Mouse (Mus musculus) lung, embryonic 16.5 days (tissue): ENCODE measurements around the gene Wdr81. TPM values are rescaled to one million over a fixed set of nuclear protein-coding genes. Genes with fewer than 3 reads are reported as not detected.
A peak's percentile ranks its signal among the peaks of the same experiment; 100 is the strongest.
"Not testable (repeated sequence)": the region's sequence is repeated elsewhere in the genome, so short reads cannot be mapped to it uniquely, and the experiment has no call there.

Experiments used
- ATAC-seq: fragments of 200-750 bp; cut with Nextera tagmentation; 2 replicates; pipeline ENCODE4 v1.8.0; 2017; ENCODE audit warnings: low read depth, mild to moderate bottlenecking, moderate library complexity
- H3K27ac ChIP-seq: fragments of 300-500 bp; sonication (generic); 2 replicates; pipeline ENCODE4 v1.5.1; 2014; ENCODE audit warnings: mild to moderate bottlenecking, control low read depth, low read length
- H3K27me3 ChIP-seq: fragments of 300-500 bp; sonication (generic); 2 replicates; pipeline ENCODE4 v1.6.1; 2014; ENCODE audit warnings: low read depth, low read length, mixed read lengths; ENCODE audit not compliant: control insufficient read depth, insufficient read depth
- H3K36me3 ChIP-seq: fragments of 300-500 bp; sonication (generic); 2 replicates; pipeline ENCODE4 v1.6.1; 2014; ENCODE audit warnings: low read length; ENCODE audit not compliant: control insufficient read depth, insufficient read depth
- H3K4me1 ChIP-seq: fragments of 300-500 bp; sonication (generic); replicated peaks from 2 replicates; pipeline ENCODE4 v1.6.1; 2014; ENCODE audit warnings: low read length, mixed read lengths; ENCODE audit not compliant: control insufficient read depth, insufficient read depth
- H3K4me2 ChIP-seq: fragments of 300-500 bp; sonication (generic); 2 replicates; pipeline ENCODE4 v1.6.1; 2014; ENCODE audit warnings: low read depth, low read length, control low read depth
- H3K4me3 ChIP-seq: fragments of 300-500 bp; sonication (generic); 2 replicates; pipeline ENCODE4 v1.5.1; 2014; ENCODE audit warnings: mild to moderate bottlenecking, low read length, control low read depth
- H3K9ac ChIP-seq: fragments of 300-500 bp; sonication (generic); 2 replicates; pipeline ENCODE4 v1.6.1; 2014; ENCODE audit warnings: low read length, control low read depth
- H3K9me3 ChIP-seq: fragments of 300-500 bp; sonication (generic); 2 replicates; pipeline ENCODE4 v1.6.1; 2016; ENCODE audit warnings: low read length; ENCODE audit not compliant: control insufficient read depth
- WGBS: fragments of 180-500 bp; shearing (Covaris S2); extraction: QIAGEN DNeasy Blood & Tissue Kit; methylation state at CpG from one replicate; pipeline ENCODE4 v1.1.7; 2014; 5-methylcytosine and 5-hydroxymethylcytosine counted together
- polyA plus RNA-seq: library from polyadenylated mRNA; unstranded; fragments of >200 nt; fragmentation: Nextera tagmentation; extraction: Ambion mirVana; gene quantifications from 2 replicates; pipeline ENCODE4 v1.2.1, GENCODE M21; 2015

Wdr81 gene
- polyA plus RNA-seq, 1 experiment from 2014 or later, result 5.3 TPM

GRCm38 (mm10) chr11:75456440-75456871 lies 1.9 kb upstream of the Wdr81 start:
- Histone ChIP-seq H3K4me3 (no peak overlapping the region), H3K27ac (no peak overlapping the region), H3K36me3 (no peaks in the 10 kb centered on the region), H3K27me3 (no peaks in the 10 kb centered on the region), H3K4me2 (no peak overlapping the region), H3K9me3 (no peaks in the 10 kb centered on the region), H3K4me1 (peaks cover 24% of the 10 kb centered on the region), H3K9ac (no peak overlapping the region)
- 81% methylated on average over 7 of the region's 7 CpGs for WGBS
- ATAC-seq, result no peak

GRCm38 (mm10) chr11:75455971-75456370 lies 1.5 kb upstream of the Wdr81 start:
- not testable (repeated sequence) for ATAC-seq, H3K27me3 ChIP-seq, H3K36me3 ChIP-seq, H3K4me3 ChIP-seq, H3K4me2 ChIP-seq, H3K9ac ChIP-seq, H3K9me3 ChIP-seq, H3K27ac ChIP-seq
- H3K4me1 ChIP-seq, result peaks cover 24% of the 10 kb centered on the region
- WGBS, result 93% methylated on average over 2 of the region's 2 CpGs

DNA sequence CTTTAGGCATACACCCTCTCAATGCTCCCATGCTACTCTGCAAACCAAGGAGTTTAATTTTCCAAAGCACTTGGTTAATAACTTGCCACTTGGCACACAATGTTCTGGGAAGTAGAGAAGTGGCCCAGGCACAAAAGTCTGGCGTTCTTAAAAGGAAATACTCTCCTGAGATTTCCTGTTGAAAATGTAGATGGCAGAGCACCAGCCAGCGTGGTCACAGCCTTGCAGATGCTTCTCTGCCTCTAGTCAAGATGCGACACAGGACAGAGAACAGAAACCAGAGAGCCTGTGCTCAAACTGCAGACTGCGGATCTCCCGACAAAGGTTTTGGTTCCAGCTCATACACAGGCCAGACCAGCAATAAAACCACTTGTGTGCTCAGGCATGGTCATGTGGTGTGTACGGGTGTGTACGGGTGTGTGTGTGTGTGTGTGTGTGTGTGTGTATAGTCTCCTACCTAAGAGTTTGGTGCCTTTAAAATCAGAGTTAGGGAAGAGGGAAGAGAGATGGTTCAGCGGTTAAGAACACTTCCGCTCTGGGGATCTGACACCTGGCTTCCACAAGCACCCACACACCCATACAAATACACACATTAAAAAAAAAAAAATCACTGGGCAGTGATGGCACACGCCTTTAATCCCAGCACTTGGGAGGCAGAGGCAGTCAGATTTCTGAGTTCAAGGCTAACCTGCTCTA lies 672 bp upstream of the Wdr81 start:
- Histone ChIP-seq H3K4me1 (peaks cover 24% of the 10 kb centered on the region), H3K4me2 (peak overlapping the region; percentile 99), H3K36me3 (no peaks in the 10 kb centered on the region), H3K9ac (peak overlapping the region; percentile 73), H3K27me3 (no peaks in the 10 kb centered on the region), H3K4me3 (peak overlapping the region; percentile 66), H3K9me3 (no peaks in the 10 kb centered on the region), H3K27ac (peak overlapping the region; percentile 67)
- WGBS, result 67% methylated on average over 10 of the region's 10 CpGs
- no peak for ATAC-seq

DNA sequence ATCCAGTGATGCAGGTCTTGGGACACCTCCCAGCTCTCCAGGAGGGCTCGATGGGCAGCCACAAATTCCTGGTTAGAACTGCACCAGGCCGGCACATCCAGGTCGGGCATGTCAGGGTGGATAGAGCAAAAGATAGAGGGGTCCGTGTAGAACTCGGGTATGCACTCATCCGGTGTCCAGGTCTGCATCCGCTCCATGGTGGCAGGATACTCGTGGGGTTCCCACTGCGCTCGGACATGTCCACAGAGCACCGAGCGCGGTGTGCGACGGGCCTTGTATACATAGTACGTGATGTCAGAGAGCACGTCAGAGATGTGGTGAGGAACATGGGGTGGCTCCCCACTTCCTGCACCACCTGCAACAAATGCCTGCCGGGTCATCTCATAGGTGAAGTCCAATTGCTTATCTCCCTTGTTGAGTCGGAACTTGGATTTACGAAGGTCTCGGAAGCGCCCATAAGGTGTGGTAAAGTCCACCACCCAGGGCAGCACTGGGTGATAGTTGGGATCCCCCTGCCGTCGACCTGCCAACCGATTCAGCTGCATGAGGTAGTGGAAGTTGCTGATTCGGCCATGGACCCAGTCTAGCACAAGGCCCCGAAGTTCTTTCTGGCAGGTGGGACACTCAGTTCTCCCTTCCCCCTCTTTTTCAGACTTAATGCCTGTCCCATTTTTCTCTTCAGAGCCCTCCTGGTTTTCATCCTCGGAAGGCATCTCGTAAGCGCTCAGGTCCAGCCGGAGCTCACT lies 1.5 kb downstream of the Wdr81 start:
- WGBS, result 92% methylated on average over 31 of the region's 31 CpGs
- ATAC-seq, result no peak
- no peak overlapping the region; the same call in 1 of the 2 replicates for H3K9ac ChIP-seq

DNA sequence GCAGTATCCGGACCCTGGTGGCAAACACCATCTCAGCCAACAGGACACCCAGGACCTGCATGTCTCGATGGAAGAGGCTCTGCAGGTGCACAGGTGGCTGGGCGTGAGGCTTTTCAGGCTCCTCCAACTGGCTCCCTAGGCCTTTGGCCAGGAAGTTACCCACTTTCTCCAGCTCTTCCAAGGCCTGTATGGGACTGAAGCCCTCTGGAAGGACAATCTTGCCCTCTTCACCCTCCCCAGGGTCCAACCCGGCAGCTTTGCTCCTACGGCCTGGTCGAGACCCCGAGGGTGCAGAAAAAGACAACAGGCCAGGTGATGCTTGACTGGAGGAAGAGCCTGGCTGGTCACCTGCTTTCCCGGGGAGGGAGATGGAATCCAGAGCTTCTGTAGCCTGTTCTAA lies 2.4 kb downstream of the Wdr81 start:
- H3K36me3 ChIP-seq, result peaks cover 5% of the 10 kb centered on the region; the same call in 1 of the 2 replicates
- H3K27me3 ChIP-seq, result no peaks in the 10 kb centered on the region
- ATAC-seq, result no peak
- H3K4me2 ChIP-seq, result no peak overlapping the region
- H3K4me1 ChIP-seq, result peaks cover 16% of the 10 kb centered on the region
- no peak overlapping the region for H3K9ac ChIP-seq
- 88% methylated on average over 8 of the region's 8 CpGs for WGBS
- no peak overlapping the region for H3K4me3 ChIP-seq
- no peak overlapping the region for H3K27ac ChIP-seq
- no peaks in the 10 kb centered on the region for H3K9me3 ChIP-seq

More for the DNA sequence above, 1.5 kb downstream of the Wdr81 start:
- H3K9me3 ChIP-seq, result no peaks in the 10 kb centered on the region
- peaks cover 16% of the 10 kb centered on the region for H3K4me1 ChIP-seq
- H3K36me3 ChIP-seq, result peaks cover 5% of the 10 kb centered on the region; the same call in 1 of the 2 replicates
- H3K4me2 ChIP-seq, result peak overlapping the region; percentile 99; the same call in 1 of the 2 replicates
- H3K27me3 ChIP-seq, result no peaks in the 10 kb centered on the region
- H3K4me3 ChIP-seq, result no peak overlapping the region
- no peak overlapping the region for H3K27ac ChIP-seq

GRCm38 (mm10) chr11:75450936-75451335 lies 3.6 kb downstream of the Wdr81 start:
- H3K36me3 ChIP-seq, result peaks cover 5% of the 10 kb centered on the region; the same call in 1 of the 2 replicates
- H3K27me3 ChIP-seq, result no peaks in the 10 kb centered on the region
- H3K4me1 ChIP-seq, result peaks cover 16% of the 10 kb centered on the region
- H3K27ac ChIP-seq, result no peak overlapping the region
- no peak for ATAC-seq
- WGBS, result 82% methylated on average over 15 of the region's 15 CpGs
- H3K9ac ChIP-seq, result no peak overlapping the region
- H3K4me2 ChIP-seq, result no peak overlapping the region
- no peak overlapping the region for H3K4me3 ChIP-seq
- H3K9me3 ChIP-seq, result no peaks in the 10 kb centered on the region

DNA sequence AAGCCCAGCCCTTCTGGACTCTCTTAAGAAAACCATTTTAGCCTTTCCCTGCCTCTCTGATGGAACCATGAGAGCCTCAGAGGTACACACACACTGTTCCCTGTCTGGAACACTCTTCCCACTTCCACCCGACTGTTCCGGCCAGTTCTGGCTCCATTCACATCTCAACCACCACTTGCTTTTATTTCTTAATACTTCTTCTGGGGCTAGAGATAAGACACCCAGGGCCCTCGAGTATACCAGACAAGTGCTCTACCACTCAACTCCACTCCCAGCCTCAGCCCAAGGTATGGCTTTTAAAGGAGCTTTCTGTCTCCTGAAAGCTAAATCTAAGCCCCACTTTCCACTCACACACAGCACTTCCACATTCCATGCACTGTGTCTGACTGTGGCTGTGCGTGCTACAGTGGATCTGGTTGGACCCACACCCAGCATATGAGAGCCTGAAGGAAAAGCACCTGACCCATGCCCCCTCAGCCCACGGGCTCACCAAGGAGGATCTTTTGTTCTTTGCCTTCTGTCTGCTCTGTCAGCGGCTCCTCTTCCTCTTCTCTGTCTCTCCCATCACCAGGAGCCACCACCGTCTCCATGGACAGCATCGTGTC lies 4.1 kb downstream of the Wdr81 start:
- Histone ChIP-seq H3K27ac (no peak overlapping the region), H3K9ac (no peak overlapping the region), H3K4me3 (no peak overlapping the region), H3K9me3 (no peaks in the 10 kb centered on the region), H3K4me2 (no peak overlapping the region), H3K36me3 (peaks cover 5% of the 10 kb centered on the region; the same call in 1 of the 2 replicates), H3K4me1 (peaks cover 16% of the 10 kb centered on the region), H3K27me3 (no peaks in the 10 kb centered on the region)
- no peak; the same call in 1 of the 2 replicates for ATAC-seq
- WGBS, result 67% methylated on average over 8 of the region's 8 CpGs

DNA sequence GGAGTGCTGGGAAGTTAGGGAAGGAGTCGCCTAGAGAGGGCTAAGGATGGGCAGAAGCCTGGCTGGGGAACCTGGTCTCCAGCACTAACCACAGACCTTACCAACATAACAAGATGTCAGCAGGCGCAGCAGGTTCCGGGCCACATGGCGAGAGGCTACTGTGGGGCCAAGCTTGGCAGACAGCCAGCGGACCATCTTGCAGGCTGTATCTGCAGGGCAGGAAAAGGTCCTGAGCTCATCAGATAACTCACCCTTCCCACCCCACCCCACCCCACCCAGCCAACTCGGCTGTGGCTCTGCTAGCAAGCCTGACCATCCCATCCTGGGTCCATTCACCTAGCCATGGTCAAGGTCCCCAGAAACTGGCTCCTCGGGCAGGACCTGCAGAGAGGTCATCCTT lies 4.8 kb downstream of the Wdr81 start:
- Histone ChIP-seq H3K27me3 (no peaks in the 10 kb centered on the region), H3K36me3 (peaks cover 5% of the 10 kb centered on the region; the same call in 1 of the 2 replicates), H3K4me3 (no peak overlapping the region), H3K27ac (no peak overlapping the region), H3K4me1 (peaks cover 9% of the 10 kb centered on the region), H3K9ac (no peak overlapping the region), H3K4me2 (no peak overlapping the region), H3K9me3 (no peaks in the 10 kb centered on the region)
- no peak for ATAC-seq
- WGBS, result 65% methylated on average over 7 of the region's 7 CpGs

DNA sequence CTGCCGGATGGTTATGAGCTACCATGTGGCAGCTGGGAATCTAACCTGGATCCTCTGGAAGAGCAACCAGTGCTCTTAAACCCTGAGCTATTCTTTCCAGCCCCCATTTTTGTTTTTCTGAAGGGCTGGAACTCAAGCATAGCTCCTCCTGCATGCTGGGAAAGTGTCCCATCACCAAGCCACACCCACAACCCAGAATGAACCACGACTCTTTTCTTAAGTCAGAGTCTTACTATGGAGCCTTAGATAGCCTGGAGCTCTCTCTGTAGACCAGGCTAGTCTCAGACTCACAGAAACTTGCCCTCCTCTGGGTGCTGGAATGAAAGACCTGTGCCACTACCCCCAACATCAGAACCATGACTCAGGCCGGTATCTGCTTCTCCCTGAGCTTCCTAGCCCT lies 5.9 kb downstream of the Wdr81 start:
- Histone ChIP-seq H3K9ac (no peak overlapping the region), H3K36me3 (peaks cover 5% of the 10 kb centered on the region; the same call in 1 of the 2 replicates)
- WGBS, result 62% methylated on average over 3 of the region's 3 CpGs

More for the DNA sequence above, 5.9 kb downstream of the Wdr81 start:
- peaks cover 5% of the 10 kb centered on the region for H3K4me1 ChIP-seq
- H3K4me3 ChIP-seq, result no peak overlapping the region
- H3K9me3 ChIP-seq, result no peaks in the 10 kb centered on the region
- H3K4me2 ChIP-seq, result no peak overlapping the region
- H3K27ac ChIP-seq, result no peak overlapping the region
- no peaks in the 10 kb centered on the region for H3K27me3 ChIP-seq
- ATAC-seq, result no peak
